Mouse (Mus musculus) layer of hippocampus, adult 8-10 months (tissue): ENCODE results near the gene Prickle4. TPM values are rescaled to one million over a fixed set of nuclear protein-coding genes. Genes with fewer than 3 reads are reported as not detected.

Experiments used
- DNase-seq, 2 experiments: peaks; one replicate each; pipeline ENCODE4 v3.0.0; 2022; ENCODE audit warnings: low spot score in 2 of 2
- total RNA-seq, 4 experiments: library from RNA; stranded (reverse); gene quantifications; 2 replicates each; pipeline ENCODE4 v1.2.4; 2022

The Prickle4 gene
- total RNA-seq, 4 experiments from 2014 or later: 2.9 to 3.7 (median 3.2) TPM

DNA sequence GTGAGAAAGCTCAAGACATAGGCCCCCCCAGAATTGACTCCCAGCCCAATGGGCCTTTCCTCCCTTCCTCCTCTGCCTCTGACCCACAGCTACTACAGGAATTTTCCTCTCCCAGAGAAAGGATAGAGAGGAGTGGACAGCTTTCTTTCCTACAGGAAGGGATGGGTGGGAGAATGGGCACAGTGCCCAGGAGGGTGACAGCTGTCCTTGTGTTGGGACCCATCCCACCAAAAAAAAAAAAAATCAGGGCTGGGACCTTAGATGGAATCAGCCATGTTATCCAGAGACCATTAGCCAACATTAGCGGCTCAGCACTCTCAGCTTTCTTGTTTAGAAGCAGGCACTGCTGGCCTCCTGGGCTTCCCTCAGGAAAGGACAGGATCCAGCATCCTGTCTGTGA, 11.7 kb upstream of the Prickle4 start:
- no peak for DNase-seq

DNA sequence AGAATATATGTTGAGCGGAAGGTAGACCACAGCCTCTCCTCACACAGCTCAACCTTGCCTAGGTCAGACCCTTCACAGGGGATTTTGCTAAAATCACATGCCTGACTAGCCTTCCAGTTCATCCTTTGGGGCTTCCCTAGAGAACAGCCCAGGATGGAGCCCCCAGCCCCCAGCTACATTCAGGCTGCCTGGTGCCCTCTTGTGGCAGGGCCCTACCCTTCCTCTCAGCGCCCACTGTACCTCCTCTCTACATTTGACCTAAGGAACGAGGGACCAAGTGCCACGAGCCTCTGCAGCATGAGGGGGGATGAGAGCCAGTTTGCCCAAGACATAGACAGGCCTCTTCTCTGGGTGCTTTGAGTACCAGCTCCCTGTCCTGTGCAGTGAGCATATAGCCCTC, 10.2 kb upstream of the Prickle4 start:
- no peak for DNase-seq

DNA sequence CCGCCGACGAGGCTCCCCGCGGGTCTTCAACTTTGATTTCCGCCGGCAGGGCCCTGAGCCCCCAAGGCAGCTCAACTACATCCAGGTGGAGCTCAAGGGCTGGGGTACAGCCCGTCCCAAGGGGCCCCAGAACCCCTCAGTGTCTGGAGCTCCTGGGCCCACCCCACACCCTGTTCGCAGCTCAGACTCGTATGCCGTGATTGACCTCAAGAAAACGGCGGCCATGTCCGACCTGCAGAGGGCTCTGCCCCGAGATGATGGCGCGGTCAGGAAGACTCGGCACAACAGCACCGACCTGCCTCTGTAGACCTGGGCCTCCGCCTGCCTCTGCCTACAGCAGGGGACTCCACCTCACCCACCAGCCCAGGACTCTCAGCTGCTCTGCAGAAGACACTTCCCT, 9.0 kb upstream of the Prickle4 start:
- DNase-seq: no peak

DNA sequence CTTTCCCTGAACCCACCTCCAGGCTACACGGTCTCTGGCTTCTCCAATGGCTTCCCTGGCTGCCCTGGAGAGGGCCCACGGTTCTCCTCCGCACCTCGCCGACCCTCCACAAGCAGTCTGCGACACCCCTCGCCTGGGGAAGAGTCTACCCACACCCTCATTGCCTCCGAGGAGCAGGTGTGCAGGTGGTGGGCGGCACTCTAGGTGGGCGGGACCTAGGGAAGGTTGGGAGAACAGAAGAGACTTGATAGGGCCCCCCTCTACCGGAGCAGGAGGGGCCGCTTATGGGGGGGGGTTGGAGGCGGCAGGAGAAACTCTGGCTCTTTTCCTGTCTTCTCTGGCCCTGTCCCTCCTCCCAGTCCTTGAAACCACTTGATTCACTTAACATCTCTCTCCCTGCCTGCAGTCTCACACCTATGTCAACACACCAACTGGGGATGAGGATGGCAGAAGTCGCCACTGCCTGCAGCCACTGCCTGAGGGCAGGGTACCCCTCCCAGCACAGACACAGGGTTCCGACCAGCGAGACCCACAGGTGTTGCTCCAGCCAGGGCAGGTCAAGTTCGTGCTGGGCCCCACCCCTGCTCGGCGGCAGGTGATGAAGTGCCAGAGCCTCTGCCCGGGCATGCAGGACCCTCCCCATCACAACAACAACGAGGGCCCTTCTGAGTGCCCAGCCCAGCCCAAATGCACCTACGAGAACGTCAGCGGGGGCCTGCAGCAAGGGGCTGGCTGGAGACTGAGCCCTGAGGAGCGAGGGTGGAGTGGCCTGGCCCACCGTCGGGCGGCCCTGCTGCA, 8.2 kb upstream of the Prickle4 start:
- DNase-seq: no peak

DNA sequence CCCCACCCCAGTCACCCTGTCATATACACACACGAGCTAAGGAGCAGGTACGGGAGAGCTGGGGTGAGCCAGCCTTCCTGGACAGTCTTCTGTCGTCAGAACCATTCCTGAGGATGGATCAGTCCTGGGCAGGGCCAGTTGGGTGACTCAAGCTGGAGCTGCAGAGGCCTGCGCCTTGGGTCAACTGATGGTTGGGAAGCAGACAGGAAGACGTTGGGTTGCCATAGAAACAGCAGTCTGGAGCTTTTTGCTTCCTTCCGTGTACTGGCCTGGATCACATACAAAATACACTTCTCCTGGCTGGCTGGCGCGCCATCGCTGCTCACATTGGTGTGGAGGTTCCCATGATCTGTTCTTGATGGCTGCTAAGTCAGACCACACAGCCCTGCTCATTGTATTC, 7.3 kb upstream of the Prickle4 start:
- DNase-seq: no peak

DNA sequence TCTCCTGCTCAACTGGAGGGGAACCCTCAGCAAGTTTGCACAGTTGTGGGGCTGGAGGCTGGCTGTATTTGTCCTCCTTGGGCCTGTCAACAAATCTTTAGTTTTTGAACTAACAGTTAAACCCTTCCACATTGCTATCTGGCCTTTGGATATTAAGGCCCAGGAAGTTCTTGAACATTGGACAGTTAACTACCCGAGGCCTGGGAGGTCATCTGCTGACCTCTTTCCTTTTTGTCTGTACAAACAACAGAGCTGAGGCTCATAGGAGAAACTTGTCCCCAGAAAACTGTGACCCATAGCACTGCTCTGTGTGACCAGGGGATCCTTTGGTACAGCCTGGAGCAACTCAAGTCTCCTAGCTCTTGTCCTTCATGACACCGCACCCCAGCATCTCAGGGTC, 4.5 kb upstream of the Prickle4 start:
- no peak for DNase-seq

DNA sequence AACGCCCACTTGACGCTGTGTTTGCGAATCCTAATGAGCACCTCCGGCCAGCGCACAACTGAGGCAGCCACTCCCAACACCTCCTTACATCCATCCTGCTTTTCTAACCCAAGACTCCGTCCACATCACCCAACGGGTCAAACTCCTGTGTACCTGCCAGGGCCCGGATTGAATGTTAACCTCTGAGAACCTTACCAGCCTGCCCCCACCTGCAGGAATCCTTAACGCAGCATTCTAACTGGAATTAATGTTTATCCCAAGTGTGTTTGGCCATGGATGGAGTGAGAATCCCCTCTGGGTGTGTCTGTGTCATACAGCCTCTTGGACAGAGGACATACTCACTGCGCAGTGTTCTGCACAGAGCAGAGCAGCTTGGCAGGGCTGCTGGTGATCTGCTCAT, 3.6 kb upstream of the Prickle4 start:
- no peak for DNase-seq

DNA sequence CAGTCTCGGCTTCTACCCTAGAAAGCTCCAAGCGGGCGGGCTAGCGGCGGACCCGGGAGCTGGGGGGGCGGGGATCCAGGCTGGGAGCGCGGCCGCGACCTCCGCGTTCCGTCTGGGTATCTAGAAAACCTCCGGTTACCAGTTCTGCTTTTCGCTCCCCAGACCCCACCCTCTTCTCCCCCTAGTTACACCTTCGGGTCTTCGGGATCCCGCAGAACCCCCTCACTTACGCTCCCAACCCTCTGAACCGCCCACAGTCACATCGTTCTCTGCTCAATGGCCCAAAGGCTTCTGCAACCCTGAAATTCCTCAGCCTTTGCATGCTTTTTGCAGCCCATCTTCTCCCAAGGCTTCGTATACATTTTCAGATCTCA, 788 bp upstream of the Prickle4 start:
- DNase-seq: no peak

DNA sequence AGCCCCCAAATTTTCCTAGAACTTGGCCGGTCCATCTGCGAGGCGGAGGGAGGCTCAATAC, 264 bp downstream of the Prickle4 start, which contains the start of gene Gm21981:
TSS of gene Gm21981 (minus strand) at position 14 of the 61 bp plus-strand sequence.
- no peak for DNase-seq

DNA sequence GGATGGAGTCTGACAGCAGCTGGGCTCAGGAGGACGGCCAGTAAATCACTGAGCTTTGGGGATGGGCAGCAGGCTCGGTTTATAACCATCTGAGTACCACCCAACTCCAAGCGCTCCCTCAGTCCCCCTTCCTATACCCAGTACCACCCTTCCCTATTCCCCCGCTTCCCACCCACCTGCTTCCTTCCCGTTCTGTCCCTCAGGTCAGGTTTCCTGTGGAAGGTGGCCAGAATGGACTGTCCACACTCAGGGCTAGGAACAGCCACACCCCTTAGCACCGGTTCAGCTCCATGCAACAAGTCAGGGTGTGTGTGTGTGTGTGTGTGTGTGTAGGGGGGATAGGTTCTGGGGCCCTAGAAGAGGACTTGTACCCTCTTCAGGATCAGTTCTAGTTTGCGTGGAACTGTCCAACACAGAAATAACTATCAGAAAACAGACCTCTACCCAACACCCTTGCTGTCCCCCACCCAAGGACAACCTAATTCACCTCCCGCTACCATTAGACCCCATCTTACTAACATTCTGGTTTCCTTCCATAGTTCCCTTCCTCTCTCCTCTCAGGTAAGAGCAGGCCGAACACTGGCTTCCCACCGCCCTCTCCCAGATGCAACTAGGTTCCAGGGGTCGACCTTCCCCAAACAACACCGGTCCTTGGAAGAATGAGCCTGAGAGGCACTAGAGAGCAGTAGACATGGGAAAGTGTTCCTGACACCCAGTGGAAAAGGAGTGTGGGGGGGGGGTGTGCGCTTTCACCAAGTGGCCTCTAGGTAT, 680 bp downstream of the Prickle4 start:
- DNase-seq: no peak

DNA sequence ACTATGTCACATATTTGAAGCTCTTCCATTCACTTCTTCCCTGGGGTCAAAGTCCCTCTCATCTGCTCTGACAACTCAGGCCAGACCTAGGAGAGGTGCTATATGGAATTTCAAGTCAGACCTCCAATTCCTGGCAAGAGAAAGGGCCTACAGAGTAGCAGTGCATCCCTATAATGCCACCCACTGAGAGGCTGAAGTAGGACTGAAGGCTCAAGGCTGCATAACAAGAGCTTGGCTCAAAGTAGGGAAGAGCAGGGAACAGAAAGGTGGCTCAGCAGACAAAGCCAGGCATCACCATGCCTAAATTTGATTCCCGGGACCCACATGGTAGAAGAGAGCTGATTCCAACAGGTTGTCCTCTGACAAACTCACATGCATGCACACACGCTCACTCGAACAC, 2.9 kb downstream of the Prickle4 start:
- no peak for DNase-seq

DNA sequence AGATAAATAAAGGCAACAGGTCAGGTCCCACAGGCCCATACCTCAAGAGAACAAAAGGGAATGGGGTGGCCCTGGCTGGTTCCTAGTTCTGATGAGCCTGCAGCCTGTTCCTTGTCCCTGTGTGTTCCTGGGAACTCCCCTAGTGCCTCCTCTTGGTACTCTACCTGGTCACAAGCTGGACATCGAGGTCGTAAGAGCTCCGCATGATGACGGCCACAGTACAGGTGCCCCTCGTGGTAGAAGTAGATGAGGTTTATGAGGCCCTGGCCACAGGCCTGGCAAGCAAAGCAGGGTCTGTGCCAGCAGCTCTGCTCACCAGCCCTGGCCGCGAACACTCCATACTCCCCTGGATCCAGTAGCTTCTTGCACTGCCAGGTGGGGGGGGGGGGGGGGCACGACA, 4.6 kb downstream of the Prickle4 start:
- DNase-seq: no peak

DNA sequence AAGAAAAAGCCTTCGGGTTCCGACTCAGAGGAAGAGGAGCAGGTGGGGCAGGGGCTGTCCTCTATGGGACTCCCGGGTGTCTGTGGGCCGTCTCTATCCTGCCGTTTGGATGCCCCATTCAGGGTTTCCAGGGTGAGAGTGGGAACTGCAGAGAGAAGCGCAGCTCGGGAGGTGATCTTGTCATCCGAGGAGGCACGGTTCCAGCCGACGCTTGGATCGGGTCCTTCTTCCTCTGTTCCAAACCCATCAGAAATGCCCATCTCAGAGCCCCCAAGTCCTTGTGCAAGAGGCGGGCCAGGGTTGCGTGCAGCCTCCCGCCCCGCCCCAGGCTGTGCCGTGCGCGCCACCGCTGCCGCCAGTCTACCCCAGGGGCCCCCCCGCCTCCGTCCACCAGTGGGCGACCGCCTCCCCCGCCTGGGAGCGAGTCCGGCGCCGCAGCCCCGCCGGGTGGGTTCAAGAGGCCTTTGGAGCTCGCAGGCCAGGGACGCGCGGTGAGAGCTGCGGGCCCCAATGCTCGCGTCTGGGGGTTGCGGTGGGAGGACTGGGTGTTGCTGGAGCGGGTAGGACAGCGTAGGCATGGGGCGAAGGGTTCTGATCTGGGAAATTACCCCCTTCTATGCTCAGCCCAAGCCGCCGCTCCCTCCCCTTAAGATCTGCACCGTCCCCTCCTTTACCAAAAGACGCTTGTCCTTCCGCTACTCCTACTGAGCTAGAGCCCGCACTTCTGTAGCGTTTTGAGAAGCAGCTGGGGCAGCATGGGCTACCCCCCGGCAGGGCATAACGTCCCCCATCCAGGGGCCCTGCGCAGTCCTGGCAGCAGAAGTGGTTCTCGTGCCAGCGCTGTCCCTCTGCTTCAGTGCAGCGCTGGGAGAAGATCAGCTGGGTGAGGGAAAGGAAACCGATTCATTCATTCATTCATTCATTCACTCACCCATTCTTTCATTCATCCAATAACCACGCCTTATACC, 5.6 kb downstream of the Prickle4 start, which contains the start of gene Frs3:
TSS of gene Frs3 (plus strand) at position 423 of the 968 bp plus-strand sequence.
- DNase-seq: peak; percentile 63 to 75

DNA sequence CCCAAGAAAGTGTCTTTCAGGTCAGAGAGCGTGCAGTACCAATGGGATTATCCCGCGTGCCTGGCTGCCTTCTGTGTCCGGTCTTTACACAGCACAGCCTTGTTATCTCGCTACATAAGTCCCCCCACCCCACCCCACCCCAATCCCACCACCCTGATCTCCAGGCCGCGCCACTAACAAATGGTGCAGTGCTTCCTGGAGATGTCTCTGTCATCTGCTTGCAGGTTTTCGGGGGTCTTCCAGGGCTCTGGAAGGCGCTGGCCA, 6.3 kb downstream of the Prickle4 start, which contains the start of gene Tomm6:
TSS of gene Tomm6 (minus strand) at position 43 of the 264 bp plus-strand sequence.
- no peak for DNase-seq

DNA sequence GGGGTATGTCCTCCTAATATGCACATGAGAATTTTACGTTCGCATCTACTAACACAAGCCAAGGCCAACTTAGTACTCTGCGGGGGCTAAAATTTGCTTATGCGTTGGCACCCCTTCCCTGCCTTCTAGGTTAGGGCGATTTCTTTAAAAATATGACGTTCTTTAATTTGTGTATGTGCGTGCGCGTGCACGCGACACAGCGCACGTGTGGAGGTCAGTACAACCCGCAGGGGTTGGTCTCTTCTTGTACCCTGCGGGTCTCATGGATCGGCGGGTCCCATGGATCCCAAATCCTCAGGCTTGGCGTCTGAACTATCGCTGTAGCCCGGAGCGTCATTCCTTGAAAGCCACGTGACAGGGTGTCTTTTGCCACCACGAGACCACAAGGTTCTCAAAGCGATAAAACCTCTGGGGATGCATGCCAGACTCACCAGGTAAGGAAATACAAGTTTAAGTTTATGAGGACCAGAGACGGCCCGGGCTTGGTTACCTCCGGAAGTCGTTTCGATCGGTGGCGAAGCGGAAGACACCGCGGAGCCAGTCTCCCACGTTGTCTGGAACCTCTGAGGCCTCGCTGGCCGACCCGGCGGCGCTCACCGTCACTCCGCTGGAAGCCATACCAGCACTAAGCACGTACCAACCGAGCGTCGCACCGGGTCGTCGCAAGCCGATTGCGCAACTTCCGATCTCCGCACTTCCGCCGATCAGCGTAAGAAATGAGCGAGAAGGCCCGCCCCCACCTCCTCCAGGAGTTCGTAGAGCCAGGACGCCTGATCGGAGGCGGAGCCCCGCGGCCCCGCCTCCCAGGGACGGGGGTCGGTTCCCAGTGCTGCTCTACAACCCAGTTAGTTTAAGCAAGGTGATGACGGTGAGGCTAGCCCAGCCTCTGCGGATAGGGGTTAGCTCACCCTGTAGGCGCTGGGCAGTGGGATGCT, 6.9 kb downstream of the Prickle4 start:
- peak; percentile 94 to 95 for DNase-seq

DNA sequence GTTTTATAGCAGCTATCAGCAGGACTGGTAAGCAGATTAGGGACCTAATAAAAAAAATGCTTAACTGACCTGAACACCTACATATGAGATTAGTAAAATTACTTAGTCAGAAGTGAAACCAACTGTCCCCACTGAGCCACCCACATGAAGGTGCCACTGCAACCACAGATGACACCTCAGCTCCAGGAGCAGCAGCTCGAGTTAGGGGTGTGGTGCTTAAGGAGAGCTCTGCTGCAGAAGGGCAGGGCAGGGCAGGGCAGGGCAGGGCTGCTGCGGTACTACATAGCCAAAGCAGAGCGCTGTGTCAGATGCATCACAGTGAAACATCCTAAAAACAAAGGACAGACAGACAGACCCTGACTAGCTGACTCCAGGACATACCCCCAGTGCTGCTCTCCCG, 11.7 kb downstream of the Prickle4 start:
- no peak for DNase-seq

DNA sequence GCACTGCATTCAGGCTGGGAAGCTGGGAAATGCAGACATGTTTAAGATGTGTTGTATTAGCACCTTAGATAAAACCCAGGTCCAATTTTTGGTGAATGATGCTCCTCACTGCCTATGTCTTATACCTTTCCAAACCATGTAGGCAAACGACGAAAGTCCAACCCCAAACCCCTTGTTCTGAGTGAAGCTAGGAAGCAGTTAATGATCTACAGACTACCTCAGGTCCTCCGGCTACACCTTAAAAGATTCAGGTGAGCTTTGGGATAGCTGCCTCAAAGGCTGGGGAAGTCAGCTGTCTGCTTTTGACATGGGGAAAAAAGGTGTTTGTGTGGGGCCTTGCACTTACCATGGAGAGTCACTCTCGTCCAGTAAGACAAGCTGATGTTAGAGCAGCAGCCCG, 15.8 kb downstream of the Prickle4 start:
- no peak for DNase-seq

DNA sequence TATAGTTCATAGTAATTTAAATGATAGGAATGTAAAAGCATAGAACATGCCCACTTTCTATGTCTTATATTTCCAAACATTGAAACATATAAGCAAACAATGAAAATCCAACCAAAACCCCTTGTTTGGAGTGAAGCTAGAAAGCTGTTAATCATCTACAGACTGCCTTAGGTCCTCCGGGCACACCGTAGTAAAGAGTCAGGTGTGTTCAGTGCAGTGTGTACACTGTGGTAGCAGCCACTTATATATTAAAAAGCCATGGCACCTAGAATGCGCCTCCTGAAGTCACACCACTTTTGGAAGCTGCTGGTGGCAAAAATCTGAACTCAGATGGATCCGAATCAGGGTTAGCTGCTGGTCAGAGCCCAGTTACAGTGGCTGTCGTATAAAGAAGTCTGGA, 16.3 kb downstream of the Prickle4 start:
- DNase-seq: no peak

DNA sequence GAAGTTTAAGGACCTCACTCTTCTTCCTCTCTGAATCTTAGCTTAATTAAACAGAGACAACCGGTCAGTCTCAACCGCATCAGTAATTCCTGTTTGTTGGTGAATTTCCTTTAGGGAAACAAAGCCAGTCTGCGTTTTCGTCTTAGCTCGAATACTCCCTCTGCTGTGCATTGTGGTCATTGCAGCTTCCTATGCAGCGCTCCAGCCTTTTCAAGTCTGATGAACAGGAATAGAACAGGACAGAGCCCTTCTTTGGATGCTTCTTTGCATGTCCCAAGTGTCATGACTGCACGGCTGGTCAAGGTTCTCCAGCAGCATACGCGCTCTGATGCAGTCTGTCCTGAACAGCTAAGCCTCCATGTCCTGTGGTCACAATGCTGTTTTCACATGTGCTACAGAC, 18.0 kb downstream of the Prickle4 start:
- DNase-seq: peak in 1 of 2 experiments; percentile 82

DNA sequence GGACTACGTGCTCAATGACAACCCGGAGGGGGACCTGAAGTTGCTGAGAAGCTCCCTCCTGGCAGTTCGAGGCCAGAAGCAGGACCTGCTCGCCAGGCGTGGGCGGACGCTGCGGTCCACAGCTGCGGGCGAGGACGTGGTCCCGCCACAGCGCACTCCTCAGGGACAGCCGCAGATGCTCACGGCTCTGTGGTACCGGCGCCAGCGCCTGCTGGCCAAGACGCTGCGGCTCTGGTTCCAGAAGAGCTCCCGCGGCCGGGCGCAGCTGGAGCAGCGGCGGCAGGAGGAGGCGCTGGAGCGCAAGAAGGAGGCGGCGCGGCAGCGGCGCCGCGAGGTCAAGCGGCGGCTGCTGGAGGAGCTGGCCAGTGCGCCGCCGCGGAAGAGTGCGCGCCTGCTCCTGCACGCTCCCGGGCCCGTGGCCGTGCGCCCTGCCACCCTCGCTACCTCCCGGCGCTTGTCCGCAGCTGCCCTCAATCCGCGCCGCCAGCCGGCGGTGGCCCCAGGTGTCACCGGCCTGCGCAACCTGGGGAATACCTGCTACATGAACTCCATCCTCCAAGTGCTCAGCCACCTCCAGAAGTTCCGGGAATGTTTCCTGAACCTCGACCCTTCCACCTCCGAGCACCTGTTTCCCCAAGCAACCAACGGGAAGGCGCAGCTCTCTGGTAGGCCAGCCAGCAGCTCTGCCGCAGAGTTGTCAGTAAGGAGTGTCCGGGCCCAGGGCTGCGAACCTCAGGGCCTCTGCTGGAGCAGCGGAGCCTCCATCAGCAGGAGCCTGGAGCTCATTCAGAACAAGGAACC, 22.0 kb downstream of the Prickle4 start:
- DNase-seq: no peak

DNA sequence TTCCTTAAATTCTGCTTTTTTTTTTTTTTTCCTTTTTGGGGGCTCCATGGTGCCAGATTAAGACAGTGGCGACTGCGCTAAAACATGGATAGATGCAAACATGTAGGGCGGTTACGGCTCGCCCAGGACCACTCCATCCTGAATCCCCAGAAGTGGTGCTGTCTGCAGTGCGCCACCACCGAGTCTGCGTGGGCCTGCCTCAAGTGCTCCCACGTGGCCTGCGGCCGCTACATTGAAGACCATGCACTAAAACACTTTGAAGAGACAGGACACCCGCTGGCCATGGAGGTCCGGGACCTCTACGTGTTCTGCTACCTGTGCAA, 22.6 kb downstream of the Prickle4 start:
- DNase-seq: no peak
